Mouse (Mus musculus) ES-E14 (cell line): Measurements from ENCODE around the gene Pla2g12a. TPM values are rescaled to one million over a fixed set of nuclear protein-coding genes. Genes with fewer than 3 reads are reported as not detected.

Experiments used
- DNase-seq: peaks from one replicate; pipeline ENCODE4 v3.0.0-alpha.2; 2013; ENCODE audit warnings: low read depth, low spot score
- H3K27ac ChIP-seq: 2 replicates; pipeline ENCODE4 v1.5.1; 2012; ENCODE audit warnings: low read depth, mild to moderate bottlenecking, low read length, moderate library complexity, mixed read lengths; ENCODE audit not compliant: poor library complexity, insufficient read depth, severe bottlenecking
- H3K36me3 ChIP-seq: 2 replicates; pipeline ENCODE4 v1.6.1; 2012; ENCODE audit warnings: mild to moderate bottlenecking, low read length, moderate library complexity, mixed read lengths; ENCODE audit not compliant: control insufficient read depth, poor library complexity, insufficient read depth, severe bottlenecking
- H3K4me1 ChIP-seq, 2 experiments: fragments of 150-350 bp in 1 of 2; sonication (generic) in 1 of 2; 2 replicates each; pipeline ENCODE4 v1.6.1; 2012; ENCODE audit warnings: low read length in 2 of 2, mild to moderate bottlenecking in 1 of 2, mixed read lengths in 1 of 2; ENCODE audit not compliant: control insufficient read depth in 2 of 2, insufficient read depth in 2 of 2, poor library complexity in 1 of 2
- H3K4me3 ChIP-seq, 2 experiments: fragments of 150-350 bp in 1 of 2; sonication (generic) in 1 of 2; 2 replicates each; pipeline ENCODE4 v1.5.1; 2012; ENCODE audit warnings: low read length in 2 of 2, low read depth in 1 of 2, mild to moderate bottlenecking in 1 of 2, mixed read lengths in 1 of 2; ENCODE audit not compliant: insufficient read depth in 1 of 2, poor library complexity in 1 of 2, severe bottlenecking in 1 of 2
- H3K9ac ChIP-seq: 2 replicates; pipeline ENCODE4 v1.6.1; 2012; ENCODE audit warnings: low read depth, mild to moderate bottlenecking, low read length, mixed read lengths; ENCODE audit not compliant: poor library complexity, insufficient read depth, severe bottlenecking
- H3K9me3 ChIP-seq: fragments of 150-350 bp; sonication (generic); 2 replicates; pipeline ENCODE4 v1.6.1; 2012; ENCODE audit warnings: low read depth, mild to moderate bottlenecking, low read length; ENCODE audit not compliant: control insufficient read depth, insufficient read depth
- CHD2 ChIP-seq: IDR thresholded peaks from 2 replicates; pipeline ENCODE4 v1.6.1; 2014; ENCODE audit warnings: mild to moderate bottlenecking, low read depth, low read length, inconsistent platforms
- HCFC1 ChIP-seq: IDR thresholded peaks from 2 replicates; pipeline ENCODE4 v1.6.1; 2012; ENCODE audit warnings: low read length, inconsistent platforms, borderline replicate concordance; ENCODE audit not compliant: insufficient read depth
- MAFK ChIP-seq: IDR thresholded peaks from 2 replicates; pipeline ENCODE4 v1.6.1; 2014; ENCODE audit warnings: mild to moderate bottlenecking, low read depth, low read length, inconsistent platforms; ENCODE audit not compliant: insufficient read depth
- ZC3H11A ChIP-seq: IDR thresholded peaks from 2 replicates; pipeline ENCODE4 v1.6.1; 2012; ENCODE audit warnings: low read depth, mild to moderate bottlenecking, inconsistent platforms, low read length, borderline replicate concordance
- ZNF384 ChIP-seq: IDR thresholded peaks from 2 replicates; pipeline ENCODE4 v1.6.1; 2012; ENCODE audit warnings: low read depth, low read length, inconsistent platforms
- in situ Hi-C, 2 experiments: fragments of 600-800 bp; cut with MboI; formaldehyde crosslinking; loops; one replicate each; pipeline ENCODE4 v1.15.1; 2025; ENCODE audit warnings: low sequenced_read_pairs in 2 of 2, inconsistent platforms in 1 of 2; ENCODE audit not compliant: unreplicated experiment in 2 of 2
- total RNA-seq: library from RNA; depleted of rRNA; stranded (reverse); fragments of 300-350 nt; gene quantifications from 2 replicates; pipeline ENCODE4 v1.2.3, GENCODE M21; 2012

The Pla2g12a gene
- total RNA-seq, 1 experiment: 37.3 TPM

DNA sequence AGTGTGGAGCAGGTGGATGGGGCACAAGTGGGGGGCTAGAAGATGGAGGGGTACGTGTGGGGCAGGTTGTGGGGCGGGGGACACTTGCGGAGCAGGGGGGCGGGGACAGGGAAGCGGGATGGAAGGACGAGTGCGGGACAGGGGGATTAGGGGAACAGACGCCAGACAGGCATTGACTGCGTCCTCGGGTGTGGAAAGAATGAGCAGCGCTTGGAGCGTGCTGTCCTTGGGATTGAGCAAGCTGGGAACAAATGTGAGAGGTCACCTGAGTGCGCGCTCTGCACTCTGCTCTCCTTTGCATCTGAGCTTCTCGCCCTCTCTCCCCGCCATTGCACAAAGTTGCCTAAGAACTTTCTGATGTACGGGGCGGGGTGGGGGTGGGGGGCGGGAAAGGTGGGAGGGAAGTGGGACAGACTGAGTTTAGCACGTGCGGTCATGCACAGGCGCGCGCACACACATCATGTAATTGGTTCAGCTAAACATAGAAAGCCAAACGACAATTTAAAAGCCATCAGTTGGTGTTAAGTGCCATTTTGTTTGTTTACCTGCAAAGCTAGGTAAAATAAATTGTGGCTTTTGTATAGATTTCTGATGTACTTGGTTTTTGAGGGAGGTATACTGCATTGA, 838 bp downstream of the Pla2g12a start:
- H3K9me3 ChIP-seq: no peaks in the 10 kb centered on the region
- DNase-seq: no peak
- H3K4me1 ChIP-seq: peaks cover 0 to 15% of the 10 kb centered on the region in 2 experiments; a peak in 3 of 4 replicates
- no peaks in the 10 kb centered on the region for H3K36me3 ChIP-seq
- H3K9ac ChIP-seq: peak overlapping the region; percentile 89
- H3K4me3 ChIP-seq: peak overlapping the region; percentile 94 to 96
- in situ Hi-C loops: no loop called here
- TF ChIP-seq ZNF384: no peak
- no peak overlapping the region for H3K27ac ChIP-seq

DNA sequence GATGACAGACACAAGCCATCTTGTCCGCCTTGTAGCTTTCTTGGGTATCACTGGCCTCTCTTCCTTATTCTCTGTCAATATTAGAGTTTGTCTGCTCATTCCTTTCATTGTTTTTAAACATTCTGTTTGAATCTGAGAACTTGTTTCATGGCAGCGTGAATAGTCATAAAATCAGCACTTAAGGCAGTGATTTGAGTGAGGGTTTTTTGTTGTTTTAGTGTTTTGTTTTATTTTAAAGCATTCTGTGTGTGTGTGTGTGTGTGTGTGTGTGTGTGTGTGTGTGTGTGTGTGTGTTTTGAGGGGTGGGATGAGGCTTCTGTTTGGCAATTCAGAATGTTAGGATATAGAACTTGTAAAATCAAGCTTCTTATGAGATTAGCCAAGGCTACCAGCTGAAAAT, 1.5 kb downstream of the Pla2g12a start:
- Histone ChIP-seq H3K9me3 (no peaks in the 10 kb centered on the region), H3K27ac (no peak overlapping the region), H3K36me3 (no peaks in the 10 kb centered on the region), H3K9ac (peak overlapping the region; percentile 53; the same call in 1 of the 2 replicates), H3K4me1 (peaks cover 0 to 15% of the 10 kb centered on the region in 2 experiments; a peak in 3 of 4 replicates), H3K4me3 (peak overlapping the region; percentile 94 to 96; a peak in 2 of 4 replicates)
- no peak for DNase-seq
- in situ Hi-C loops: no loop called here
- TF ChIP-seq HCFC1 (no peak), CHD2 (no peak), ZNF384 (no peak), ZC3H11A (no peak), MAFK (no peak)

GRCm38 (mm10) chr3:129880925-129881593, 2.7 kb downstream of the Pla2g12a start:
- Histone ChIP-seq H3K9ac (no peak overlapping the region), H3K27ac (no peak overlapping the region), H3K36me3 (no peaks in the 10 kb centered on the region), H3K9me3 (no peaks in the 10 kb centered on the region), H3K4me3 (no peak overlapping the region), H3K4me1 (peaks cover 0 to 16% of the 10 kb centered on the region in 2 experiments; a peak in 3 of 4 replicates)
- in situ Hi-C loops: no loop called here
- DNase-seq: no peak
- no peak for TF ChIP-seq MAFK
- TF ChIP-seq ZNF384: no peak
- no peak for TF ChIP-seq HCFC1
- no peak for TF ChIP-seq ZC3H11A
- no peak for TF ChIP-seq CHD2

DNA sequence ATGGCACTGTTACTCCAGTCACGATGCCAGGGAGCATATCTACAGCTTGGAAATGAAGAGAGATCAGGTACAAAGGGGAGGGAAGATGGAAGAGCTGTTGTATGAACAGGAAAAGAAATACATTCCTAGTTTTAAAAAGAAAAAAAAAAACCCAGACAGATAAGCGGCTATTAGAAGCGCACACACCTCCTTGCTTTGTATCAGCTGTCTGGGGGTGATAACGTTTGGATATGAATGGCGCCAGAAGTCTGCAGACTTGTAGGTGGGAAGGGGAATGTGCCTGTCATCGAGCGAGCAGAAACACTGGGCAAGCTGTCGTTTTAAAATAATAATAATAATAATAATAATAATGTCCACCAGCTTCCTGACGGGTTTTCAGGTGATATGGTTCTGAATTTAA, 7.2 kb downstream of the Pla2g12a start:
- no peak for DNase-seq
- no peak for TF ChIP-seq MAFK
- TF ChIP-seq ZNF384: no peak
- no peak for TF ChIP-seq ZC3H11A
- TF ChIP-seq CHD2: no peak
- no peak for TF ChIP-seq HCFC1
- Histone ChIP-seq H3K4me1 (peaks cover 0 to 10% of the 10 kb centered on the region in 2 experiments; a peak in 2 of 4 replicates), H3K27ac (no peak overlapping the region), H3K9me3 (no peaks in the 10 kb centered on the region), H3K36me3 (peaks cover 3% of the 10 kb centered on the region; the same call in 1 of the 2 replicates), H3K9ac (no peak overlapping the region), H3K4me3 (no peak overlapping the region)
- in situ Hi-C loops: no loop called here
